Mouse (Mus musculus) adrenal gland, adult 8-10 months (tissue): ENCODE data around the gene Gm49721. TPM values are rescaled to one million over a fixed set of nuclear protein-coding genes. Genes with fewer than 3 reads are reported as not detected.
"Not testable (repeated sequence)": the region's sequence is repeated elsewhere in the genome, so short reads cannot be mapped to it uniquely, and the experiment has no call there.

Experiments
- DNase-seq: peaks from one replicate; pipeline ENCODE4 v3.0.0; 2022
- total RNA-seq, 4 experiments: library from RNA; stranded (reverse); gene quantifications; 2 replicates each; pipeline ENCODE4 v1.2.4; 2022

The Gm49721 gene
- total RNA-seq, 4 experiments from 2014 or later, result 0.65 to 2.2 (median 0.70) TPM; not detected in 1

GRCm38 (mm10) chr17:6986118-6986517 lies 7.4 kb downstream of the Gm49721 start:
- not testable (repeated sequence) for DNase-seq

DNA sequence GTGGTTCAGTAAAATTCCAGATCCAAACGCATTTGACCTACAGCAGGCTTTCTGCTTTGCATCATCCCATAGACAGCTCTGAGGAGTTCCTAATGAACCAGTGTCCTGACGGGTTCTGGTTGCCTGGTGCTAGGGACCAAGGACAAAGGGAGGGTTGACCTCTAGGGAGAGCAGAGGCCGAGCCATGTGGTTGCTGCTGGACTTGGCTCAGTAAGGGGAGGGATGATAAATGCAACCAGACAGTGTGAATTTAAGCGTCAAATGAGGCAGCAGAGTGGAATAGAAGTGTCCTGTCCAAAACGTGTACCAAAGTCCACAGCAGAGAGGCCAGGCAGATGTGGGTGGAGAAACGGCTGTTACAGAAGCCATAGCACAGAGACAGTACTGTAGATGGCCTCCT lies 16.8 kb downstream of the Gm49721 start:
- not testable (repeated sequence) for DNase-seq

- not testable (repeated sequence) for DNase-seq
Observed at GRCm38 (mm10) chr17:6996826-6997225, 18.1 kb downstream of the Gm49721 start.

DNA sequence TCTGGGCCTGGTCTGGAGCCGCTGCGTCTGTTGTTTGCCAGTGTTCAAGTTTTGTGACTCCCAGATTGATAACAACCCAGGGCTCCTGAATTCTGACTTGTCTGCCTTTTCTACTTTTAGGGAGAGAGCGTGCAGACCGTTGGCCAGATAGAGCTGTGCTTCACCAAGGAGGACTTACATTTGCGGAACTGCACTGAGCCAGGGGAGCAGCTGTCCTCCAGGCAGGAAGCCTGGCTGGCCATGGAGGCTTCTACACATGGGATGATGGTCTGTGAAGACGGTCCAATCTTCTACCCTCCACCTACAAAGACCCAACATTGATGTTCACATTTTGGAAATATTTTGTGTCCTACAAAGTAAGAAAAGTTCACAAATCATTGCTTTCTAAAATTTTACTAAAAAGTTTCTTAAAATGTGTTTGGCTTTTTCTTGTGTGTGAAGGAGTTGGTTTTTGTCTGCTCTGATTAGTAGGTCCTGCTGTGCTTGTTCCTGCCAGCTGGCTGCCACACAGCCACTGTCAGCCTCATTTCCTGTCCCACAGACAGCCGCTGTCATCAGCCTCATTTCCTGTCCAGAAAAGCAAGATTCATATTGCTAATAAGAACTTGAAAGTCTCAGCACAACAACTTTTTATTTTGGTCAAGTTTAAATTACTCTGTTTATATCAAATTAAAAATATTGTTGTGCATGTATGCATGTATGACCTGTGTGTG lies 19.2 kb downstream of the Gm49721 start:
- DNase-seq, result not testable (repeated sequence)

- not testable (repeated sequence) for DNase-seq
Observed at GRCm38 (mm10) chr17:7001790-7002585, 23.3 kb downstream of the Gm49721 start.

- DNase-seq, result not testable (repeated sequence)
Observed at GRCm38 (mm10) chr17:7003392-7003791, 24.7 kb downstream of the Gm49721 start.

DNA sequence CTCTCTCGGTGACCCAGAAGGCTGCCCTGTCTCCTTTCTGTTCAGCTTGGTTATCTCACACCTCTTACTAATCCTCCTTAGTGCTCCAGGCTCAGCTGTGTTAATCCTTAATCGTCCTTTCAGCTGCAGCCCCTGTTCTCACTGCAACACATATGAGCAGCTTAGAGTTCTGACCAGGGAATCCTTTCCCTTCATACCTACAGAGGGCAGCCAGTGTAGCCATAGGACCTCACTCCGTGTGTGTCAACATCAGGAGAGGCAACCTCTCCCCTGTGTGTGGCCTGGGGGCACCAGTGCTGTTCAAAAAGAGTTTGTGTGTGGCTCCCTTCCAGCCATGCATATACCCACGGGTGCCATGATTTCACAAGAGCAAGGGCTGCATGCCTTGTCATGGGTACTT lies 26.9 kb downstream of the Gm49721 start:
- not testable (repeated sequence) for DNase-seq

- DNase-seq, result not testable (repeated sequence)
Observed at GRCm38 (mm10) chr17:7008885-7009284, 30.2 kb downstream of the Gm49721 start.

GRCm38 (mm10) chr17:7009440-7009839 lies 30.7 kb downstream of the Gm49721 start:
- not testable (repeated sequence) for DNase-seq

DNA sequence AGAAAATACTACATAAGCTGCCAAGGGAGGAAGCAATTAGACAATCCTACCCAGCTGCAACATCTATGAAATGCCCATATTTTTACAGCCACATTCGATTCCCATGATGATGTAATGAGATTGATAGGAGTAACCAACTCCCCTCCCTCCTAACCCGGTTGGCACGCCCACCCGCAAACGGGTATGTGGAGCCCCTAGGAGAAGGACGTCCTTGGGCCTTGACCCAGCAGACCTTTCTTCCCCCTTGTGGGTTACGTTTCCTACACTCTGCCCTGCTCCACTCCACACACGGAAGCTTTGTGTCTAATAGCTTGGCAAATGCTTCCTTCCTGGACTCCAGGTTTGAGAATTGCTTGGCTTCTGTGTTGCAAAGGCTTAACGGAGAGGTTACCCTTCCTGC lies 31.2 kb downstream of the Gm49721 start:
- DNase-seq, result not testable (repeated sequence)

DNA sequence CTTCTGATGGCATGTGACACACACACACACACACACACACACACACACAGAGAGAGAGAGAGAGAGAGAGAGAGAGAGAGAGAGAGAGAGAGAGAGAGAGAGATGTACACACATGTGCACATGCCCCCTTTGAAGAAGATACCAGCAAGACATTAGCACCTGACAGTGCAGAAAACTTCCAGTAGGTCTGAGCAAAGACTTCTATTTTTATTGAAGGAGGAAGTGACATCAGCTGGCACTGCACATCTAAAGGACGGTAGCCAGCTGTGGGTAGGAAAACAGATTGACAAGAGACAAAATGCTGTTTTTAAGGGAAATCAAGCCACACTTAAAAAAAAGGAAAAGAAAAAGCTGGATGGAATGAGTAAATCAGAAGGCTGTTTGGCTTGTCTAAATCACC lies 35.5 kb downstream of the Gm49721 start:
- DNase-seq, result not testable (repeated sequence)

DNA sequence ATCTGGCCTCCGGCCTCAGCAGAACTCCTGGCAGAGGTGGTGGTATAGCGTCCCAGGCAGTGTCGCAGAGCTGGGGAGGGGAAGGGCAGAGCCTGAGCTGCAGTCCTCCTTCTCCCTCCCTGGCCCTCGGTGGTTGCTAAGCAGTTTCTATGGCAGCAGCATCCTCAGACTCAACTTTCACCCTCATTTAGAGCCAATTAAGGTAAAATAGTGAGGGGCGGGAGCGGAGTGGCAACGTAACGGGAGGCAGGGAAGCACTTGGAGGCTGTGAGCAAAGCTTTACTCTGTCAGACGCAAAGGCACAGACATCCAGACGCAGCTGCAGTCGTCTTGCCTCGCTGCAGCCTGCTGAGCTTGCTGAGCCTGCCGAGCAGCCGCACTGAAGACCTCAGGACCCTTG lies 46.6 kb downstream of the Gm49721 start, which contains the start of gene Gm1604a:
Gm1604a (plus strand) TSS at position 312 of the 400 bp plus-strand sequence.
- DNase-seq, result not testable (repeated sequence)

GRCm38 (mm10) chr17:7025764-7026346 lies 47.2 kb downstream of the Gm49721 start:
- not testable (repeated sequence) for DNase-seq

GRCm38 (mm10) chr17:7030204-7030603 lies 51.5 kb downstream of the Gm49721 start:
- not testable (repeated sequence) for DNase-seq

DNA sequence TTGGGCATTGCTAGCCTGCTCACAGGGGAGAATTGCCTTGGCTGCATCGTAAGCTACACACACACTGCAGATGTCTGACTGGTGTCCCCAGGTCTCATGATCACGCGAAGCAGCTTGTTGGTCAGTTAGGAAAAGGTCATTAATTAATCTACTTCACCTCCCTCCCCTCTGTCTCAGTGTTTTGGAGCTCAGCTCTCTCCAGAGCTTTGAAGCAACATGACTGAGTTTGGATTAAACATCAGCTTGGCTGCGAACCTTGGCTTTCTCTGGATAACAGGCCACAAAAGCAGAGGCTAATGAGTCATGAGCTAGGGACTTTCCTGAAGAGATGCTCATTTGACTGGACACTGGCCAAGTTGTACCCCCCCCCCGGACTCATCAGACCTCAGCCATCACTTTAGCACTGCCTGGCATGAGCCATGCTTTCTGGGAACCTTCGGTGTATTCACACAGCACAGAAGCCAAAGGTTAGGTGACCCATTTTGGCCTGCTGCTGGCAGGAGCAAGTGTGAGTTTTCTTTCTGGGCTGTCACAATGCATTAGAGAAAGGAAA lies 52.0 kb downstream of the Gm49721 start:
- not testable (repeated sequence) for DNase-seq

DNA sequence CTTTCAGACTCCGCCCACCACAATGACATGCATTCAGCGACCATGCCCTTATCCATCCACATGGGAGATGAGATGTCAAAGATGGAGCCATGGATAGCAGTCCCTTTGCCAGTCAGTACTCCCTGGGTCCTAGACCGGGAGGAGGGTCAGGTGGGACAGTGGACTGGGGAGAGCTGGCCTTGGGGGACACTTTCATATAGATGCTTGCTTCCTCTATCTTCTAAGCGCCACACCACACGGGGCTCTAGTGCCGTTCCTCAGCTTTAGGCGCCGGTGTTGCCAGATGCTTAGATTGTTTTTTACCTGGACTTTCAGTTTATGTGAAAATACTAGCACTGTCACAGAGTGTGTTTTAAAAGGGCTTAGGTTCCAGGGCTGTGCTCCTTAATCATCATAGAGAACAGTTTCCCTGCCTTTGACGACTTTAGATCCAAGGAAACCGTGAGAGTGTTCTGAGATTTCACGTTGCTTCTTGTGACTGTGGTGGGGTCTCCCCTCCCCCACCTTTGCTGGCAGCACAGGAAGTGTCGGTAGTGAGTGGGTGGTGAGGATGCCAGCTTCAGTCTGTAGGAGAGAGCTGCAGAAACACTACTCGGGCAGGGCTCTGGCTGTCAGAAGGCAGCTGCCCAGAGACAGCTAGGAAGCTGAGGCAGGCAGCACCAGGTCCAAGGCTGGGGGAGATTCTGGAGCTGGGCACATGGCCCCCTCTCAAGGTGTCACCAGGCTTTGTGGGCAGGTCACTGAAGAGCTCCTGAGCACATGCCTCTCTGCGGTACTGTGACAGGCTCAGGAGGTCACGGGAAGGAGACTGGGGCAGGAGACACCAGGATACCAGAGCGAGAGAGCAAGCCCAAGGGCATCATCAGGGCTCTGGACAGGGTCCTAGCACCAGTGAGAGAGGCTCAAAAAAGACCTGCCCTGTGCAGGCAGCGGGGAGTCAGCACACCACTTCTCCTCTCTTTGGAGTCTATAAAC lies 54.8 kb downstream of the Gm49721 start:
- not testable (repeated sequence) for DNase-seq

- DNase-seq, result not testable (repeated sequence)
Observed at GRCm38 (mm10) chr17:7068997-7069539, 90.4 kb downstream of the Gm49721 start.

GRCm38 (mm10) chr17:7069561-7070240 lies 91.0 kb downstream of the Gm49721 start:
- DNase-seq, result not testable (repeated sequence)

DNA sequence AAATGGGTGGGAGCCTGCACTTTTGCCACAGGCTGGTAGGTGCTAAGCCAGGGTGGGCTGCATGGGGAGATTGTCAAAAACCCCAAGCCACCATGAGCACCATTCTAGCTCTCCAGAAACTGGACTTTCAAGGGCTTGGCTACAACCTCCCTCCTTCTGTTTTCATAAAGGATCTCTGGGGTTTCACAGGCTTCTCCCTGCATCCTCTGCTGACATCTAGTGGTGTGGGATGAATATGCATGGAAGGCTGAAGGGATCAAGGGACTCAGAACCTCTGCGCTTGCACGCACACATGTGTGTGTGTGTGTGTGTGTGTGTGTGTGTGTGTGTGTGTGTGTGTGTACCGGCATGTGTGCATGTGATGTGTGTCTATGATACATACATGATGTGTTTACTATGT lies 95.8 kb downstream of the Gm49721 start:
- not testable (repeated sequence) for DNase-seq

GRCm38 (mm10) chr17:7075519-7075918 lies 96.8 kb downstream of the Gm49721 start:
- not testable (repeated sequence) for DNase-seq
